Mouse (Mus musculus) limb, embryonic 13.5 days (tissue): ENCODE results near the gene Sympk. TPM values are rescaled to one million over a fixed set of nuclear protein-coding genes. Genes with fewer than 3 reads are reported as not detected.

Source experiments
- ATAC-seq: fragments of 200-750 bp; cut with Nextera tagmentation; 2 replicates; pipeline ENCODE4 v1.8.0; 2017; ENCODE audit warnings: low read depth, moderate number of reproducible peaks, moderate TSS enrichment; ENCODE audit not compliant: low FRiP score
- H3K27ac ChIP-seq: fragments of 300-500 bp; sonication (generic); 2 replicates; pipeline ENCODE4 v1.5.1; 2015; ENCODE audit warnings: inconsistent platforms, mild to moderate bottlenecking, moderate library complexity
- H3K27me3 ChIP-seq: fragments of 300-500 bp; sonication (generic); 2 replicates; pipeline ENCODE4 v1.6.1; 2015; ENCODE audit warnings: mild to moderate bottlenecking, inconsistent platforms
- H3K36me3 ChIP-seq: fragments of 300-500 bp; sonication (generic); 2 replicates; pipeline ENCODE4 v1.6.1; 2015; ENCODE audit warnings: inconsistent platforms, mild to moderate bottlenecking, moderate library complexity
- H3K4me1 ChIP-seq: fragments of 300-500 bp; sonication (generic); 2 replicates; pipeline ENCODE4 v1.6.1; 2015; ENCODE audit warnings: inconsistent platforms
- H3K4me2 ChIP-seq: fragments of 300-500 bp; sonication (generic); replicated peaks from 2 replicates; pipeline ENCODE4 v1.6.1; 2015; ENCODE audit warnings: inconsistent platforms, mild to moderate bottlenecking, moderate library complexity
- H3K4me3 ChIP-seq: fragments of 300-500 bp; sonication (generic); 2 replicates; pipeline ENCODE4 v1.5.1; 2015; ENCODE audit warnings: moderate library complexity, mild to moderate bottlenecking, inconsistent platforms
- H3K9ac ChIP-seq: fragments of 300-500 bp; sonication (generic); 2 replicates; pipeline ENCODE4 v1.6.1; 2015; ENCODE audit warnings: mild to moderate bottlenecking, inconsistent platforms
- H3K9me3 ChIP-seq: fragments of 300-500 bp; sonication (generic); 2 replicates; pipeline ENCODE4 v1.6.1; 2016; ENCODE audit warnings: inconsistent platforms
- WGBS: fragments of 180-500 bp; shearing (Covaris S2); methylation state at CpG from one replicate; pipeline ENCODE4 v1.1.7; 2015; 5-methylcytosine and 5-hydroxymethylcytosine counted together
- polyA plus RNA-seq: library from polyadenylated mRNA; unstranded; fragments of >200 nt; fragmentation: Nextera tagmentation; extraction: Ambion mirVana; gene quantifications from 2 replicates; pipeline ENCODE4 v1.2.1, GENCODE M21; 2015

The Sympk gene
- polyA plus RNA-seq, 1 experiment from 2014 or later, result 37.8 TPM

- ATAC-seq, result no peak
- WGBS, result 84% methylated on average over 4 of the region's 4 CpGs
- H3K27me3 ChIP-seq, result no peaks in the 10 kb centered on the region
- H3K4me3 ChIP-seq, result no peak overlapping the region
- no peak overlapping the region for H3K4me2 ChIP-seq
- H3K36me3 ChIP-seq, result peaks cover 79% of the 10 kb centered on the region
- no peaks in the 10 kb centered on the region for H3K9me3 ChIP-seq
- H3K9ac ChIP-seq, result no peak overlapping the region
- no peaks in the 10 kb centered on the region for H3K4me1 ChIP-seq
- H3K27ac ChIP-seq, result no peak overlapping the region
Measured at GRCm38 (mm10) chr7:19031641-19032040, 7.5 kb downstream of the Sympk start.

GRCm38 (mm10) chr7:19044616-19045015 lies 20.4 kb downstream of the Sympk start:
- H3K36me3 ChIP-seq, result peaks cover 100% of the 10 kb centered on the region
- H3K9me3 ChIP-seq, result no peaks in the 10 kb centered on the region
- WGBS, result 97% methylated on average over 6 of the region's 6 CpGs
- no peak overlapping the region for H3K4me3 ChIP-seq
- no peak overlapping the region for H3K4me2 ChIP-seq
- H3K27me3 ChIP-seq, result no peaks in the 10 kb centered on the region
- H3K4me1 ChIP-seq, result no peaks in the 10 kb centered on the region
- H3K27ac ChIP-seq, result no peak overlapping the region
- ATAC-seq, result no peak
- H3K9ac ChIP-seq, result no peak overlapping the region

- WGBS, result 92% methylated on average over 11 of the region's 11 CpGs
Measured at GRCm38 (mm10) chr7:19046286-19047069, 22.3 kb downstream of the Sympk start.

GRCm38 (mm10) chr7:19048006-19048527 lies 23.9 kb downstream of the Sympk start:
- H3K27ac ChIP-seq, result no peak overlapping the region
- peaks cover 100% of the 10 kb centered on the region for H3K36me3 ChIP-seq
- no peaks in the 10 kb centered on the region for H3K27me3 ChIP-seq
- ATAC-seq, result no peak
- WGBS, result 86% methylated on average over 14 of the region's 14 CpGs
- no peaks in the 10 kb centered on the region for H3K4me1 ChIP-seq
- H3K9me3 ChIP-seq, result no peaks in the 10 kb centered on the region
- H3K4me3 ChIP-seq, result no peak overlapping the region
- H3K9ac ChIP-seq, result no peak overlapping the region
- H3K4me2 ChIP-seq, result no peak overlapping the region

More at GRCm38 (mm10) chr7:19046286-19047069, 22.3 kb downstream of the Sympk start:
- H3K27ac ChIP-seq, result no peak overlapping the region
- H3K9ac ChIP-seq, result no peak overlapping the region
- H3K27me3 ChIP-seq, result no peaks in the 10 kb centered on the region
- no peaks in the 10 kb centered on the region for H3K9me3 ChIP-seq
- no peak for ATAC-seq
- no peak overlapping the region for H3K4me3 ChIP-seq
- H3K4me2 ChIP-seq, result no peak overlapping the region
- H3K4me1 ChIP-seq, result no peaks in the 10 kb centered on the region
- peaks cover 100% of the 10 kb centered on the region for H3K36me3 ChIP-seq

GRCm38 (mm10) chr7:19049252-19049651 lies 25.1 kb downstream of the Sympk start:
- no peaks in the 10 kb centered on the region for H3K27me3 ChIP-seq
- WGBS, result 93% methylated on average over 5 of the region's 5 CpGs

GRCm38 (mm10) chr7:19050172-19050571 lies 26.0 kb downstream of the Sympk start:
- ATAC-seq, result no peak
- Histone ChIP-seq H3K27ac (no peak overlapping the region), H3K36me3 (peaks cover 94% of the 10 kb centered on the region), H3K4me1 (peaks cover 11% of the 10 kb centered on the region), H3K4me3 (no peak overlapping the region), H3K27me3 (no peaks in the 10 kb centered on the region), H3K4me2 (no peak overlapping the region), H3K9ac (no peak overlapping the region), H3K9me3 (no peaks in the 10 kb centered on the region)
- 81% methylated on average over 8 of the region's 8 CpGs for WGBS

More at GRCm38 (mm10) chr7:19049252-19049651, 25.1 kb downstream of the Sympk start:
- H3K4me3 ChIP-seq, result no peak overlapping the region
- no peak overlapping the region for H3K27ac ChIP-seq
- H3K9me3 ChIP-seq, result no peaks in the 10 kb centered on the region
- H3K4me1 ChIP-seq, result peaks cover 5% of the 10 kb centered on the region
- no peak for ATAC-seq
- H3K36me3 ChIP-seq, result peaks cover 99% of the 10 kb centered on the region
- no peak overlapping the region for H3K4me2 ChIP-seq
- no peak overlapping the region for H3K9ac ChIP-seq

- Histone ChIP-seq H3K4me1 (peaks cover 11% of the 10 kb centered on the region), H3K9ac (no peak overlapping the region), H3K4me3 (no peak overlapping the region), H3K9me3 (no peaks in the 10 kb centered on the region), H3K27me3 (no peaks in the 10 kb centered on the region), H3K27ac (no peak overlapping the region), H3K4me2 (no peak overlapping the region), H3K36me3 (peaks cover 88% of the 10 kb centered on the region)
- 72% methylated on average over 4 of the region's 4 CpGs for WGBS
- no peak for ATAC-seq
Measured at GRCm38 (mm10) chr7:19051161-19051560, 27.0 kb downstream of the Sympk start.

GRCm38 (mm10) chr7:19052345-19053135 lies 28.4 kb downstream of the Sympk start:
- Histone ChIP-seq H3K9ac (no peak overlapping the region), H3K4me2 (no peak overlapping the region), H3K4me3 (no peak overlapping the region), H3K27ac (no peak overlapping the region), H3K9me3 (no peaks in the 10 kb centered on the region), H3K36me3 (peaks cover 79% of the 10 kb centered on the region), H3K4me1 (peaks cover 11% of the 10 kb centered on the region), H3K27me3 (no peaks in the 10 kb centered on the region)
- ATAC-seq, result no peak
- WGBS, result 88% methylated on average over 15 of the region's 15 CpGs

- Histone ChIP-seq H3K4me1 (peaks cover 11% of the 10 kb centered on the region), H3K27ac (no peak overlapping the region), H3K36me3 (peaks cover 73% of the 10 kb centered on the region), H3K9me3 (no peaks in the 10 kb centered on the region), H3K9ac (no peak overlapping the region), H3K27me3 (no peaks in the 10 kb centered on the region), H3K4me3 (no peak overlapping the region), H3K4me2 (no peak overlapping the region)
- no peak for ATAC-seq
- WGBS, result 93% methylated on average over 7 of the region's 7 CpGs
Measured at GRCm38 (mm10) chr7:19053136-19053532, 29.0 kb downstream of the Sympk start.

- Histone ChIP-seq H3K36me3 (peaks cover 62% of the 10 kb centered on the region), H3K27ac (no peak within 1 kb of the TSS; the same call in 1 of the 2 replicates), H3K4me2 (peak within 1 kb of the TSS; percentile 53), H3K9ac (peak within 1 kb of the TSS; percentile 43; the same call in 1 of the 2 replicates), H3K4me1 (peaks cover 11% of the 10 kb centered on the region), H3K9me3 (no peaks in the 10 kb centered on the region), H3K27me3 (no peaks in the 10 kb centered on the region), H3K4me3 (peak within 1 kb of the TSS; percentile 7)
- peak; percentile 37 for ATAC-seq
- 28% methylated on average over 33 of the region's 33 CpGs for WGBS
Measured at GRCm38 (mm10) chr7:19054047-19054776, 30.0 kb downstream of the Sympk start, which contains the start of gene Rsph6a. Gene Rsph6a (plus strand): TSS chr7:19054690.

GRCm38 (mm10) chr7:19054777-19055076 lies 30.6 kb downstream of the Sympk start:
- peak overlapping the region; percentile 53 for H3K4me2 ChIP-seq
- H3K36me3 ChIP-seq, result peaks cover 57% of the 10 kb centered on the region
- no peak overlapping the region for H3K27ac ChIP-seq
- peak overlapping the region; percentile 7; the same call in 1 of the 2 replicates for H3K4me3 ChIP-seq
- H3K9ac ChIP-seq, result no peak overlapping the region
- peak; percentile 22; the same call in 1 of the 2 replicates for ATAC-seq
- H3K27me3 ChIP-seq, result no peaks in the 10 kb centered on the region
- no peaks in the 10 kb centered on the region for H3K9me3 ChIP-seq
- WGBS, result 65% methylated on average over 9 of the region's 9 CpGs
- peaks cover 11% of the 10 kb centered on the region for H3K4me1 ChIP-seq
